Mouse (Mus musculus): ENCODE measurements at regions not wholly inside any gene's neighbourhood (a gene's known extent, or its start where the extent isn't known, plus 50 kb on each side); places are given as distances from the start of the nearest gene placed in this dataset.

DNA sequence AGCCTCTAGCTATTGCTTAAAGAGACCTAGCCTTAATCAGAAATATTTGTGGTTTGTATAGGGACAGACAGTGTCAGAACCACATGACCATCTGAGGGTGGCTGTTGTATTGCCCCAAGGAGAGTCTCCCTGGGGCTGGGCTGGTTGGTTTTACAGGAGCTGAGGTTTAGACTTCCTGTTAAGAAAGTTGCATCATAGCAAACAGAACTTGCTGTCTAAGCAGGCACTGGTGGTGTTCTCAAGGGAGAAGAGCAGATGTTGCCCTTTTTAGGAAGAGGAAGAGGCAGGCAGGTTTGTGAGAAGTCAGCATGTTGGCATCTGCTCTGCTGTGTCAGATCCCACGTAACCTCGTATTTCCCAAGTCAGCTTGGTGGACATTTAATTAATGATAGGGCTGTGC, 52.7 kb upstream of the Tut7 start:
- TF ChIP-seq TAL1 (IDR thresholded peaks at IDR 0.05; ENCODE audit: low read length) (no peak), GATA1 (IDR thresholded peaks at IDR 0.05; ENCODE audit: low read length) (no peak)
